Mouse (Mus musculus) 3134 (cell line): ENCODE results near the gene Slc25a5.
"Not testable (repeated sequence)": the region's sequence is repeated elsewhere in the genome, so short reads cannot be mapped to it uniquely, and the experiment has no call there.

Experiments
- DNase-seq: peaks from one replicate; pipeline ENCODE4 v3.0.0-alpha.2; 2011; ENCODE audit warnings: low spot score; ENCODE audit not compliant: insufficient read length; ENCODE audit errors: extremely low read depth

Gene Slc25a5

DNA sequence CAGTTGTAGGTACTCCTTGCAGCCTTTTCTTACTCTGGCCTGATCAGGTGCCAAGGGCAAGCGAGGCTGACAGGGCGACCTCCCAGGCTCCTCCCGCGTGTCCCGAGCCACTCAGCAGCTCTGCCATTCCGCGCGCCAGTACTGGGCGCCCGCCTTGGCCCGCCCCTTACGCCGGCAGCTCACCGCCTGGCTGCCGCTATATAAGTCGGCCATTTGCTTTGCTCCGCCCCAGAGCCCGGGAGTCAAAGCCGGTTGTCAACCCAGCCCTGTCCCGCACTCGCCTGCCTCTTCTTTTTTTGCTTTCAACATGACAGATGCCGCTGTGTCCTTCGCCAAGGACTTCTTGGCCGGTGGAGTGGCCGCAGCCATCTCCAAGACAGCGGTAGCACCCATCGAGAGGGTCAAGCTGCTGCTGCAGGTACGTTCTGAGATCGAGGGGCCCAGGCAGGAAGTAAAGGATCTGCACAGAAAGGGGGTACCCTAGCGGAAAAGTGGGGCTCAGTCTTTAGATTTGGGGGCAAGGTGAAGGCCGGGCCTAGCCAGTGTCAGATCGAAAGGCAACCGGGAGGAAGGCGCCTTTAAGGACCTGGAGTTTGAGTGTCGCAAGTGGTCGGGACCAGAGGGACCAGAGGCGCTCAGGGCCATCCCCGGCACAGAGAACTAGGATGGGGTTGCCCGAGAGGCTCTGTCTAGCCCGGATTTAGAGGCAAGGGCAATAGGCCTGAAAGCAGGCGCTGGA lies at the start of gene Slc25a5:
Gene Slc25a5 (plus strand): TSS at position 228 of the 739 bp plus-strand sequence.
- peak; percentile 90 for DNase-seq

- DNase-seq = no peak
Observed at GRCm38 (mm10) chrX:36746789-36747188, 48.7 kb upstream of the Slc25a5 start.

- no peak for DNase-seq
Observed at GRCm38 (mm10) chrX:36748573-36748972, 46.9 kb upstream of the Slc25a5 start.

GRCm38 (mm10) chrX:36749281-36749785 lies 46.1 kb upstream of the Slc25a5 start:
- no peak for DNase-seq

DNA sequence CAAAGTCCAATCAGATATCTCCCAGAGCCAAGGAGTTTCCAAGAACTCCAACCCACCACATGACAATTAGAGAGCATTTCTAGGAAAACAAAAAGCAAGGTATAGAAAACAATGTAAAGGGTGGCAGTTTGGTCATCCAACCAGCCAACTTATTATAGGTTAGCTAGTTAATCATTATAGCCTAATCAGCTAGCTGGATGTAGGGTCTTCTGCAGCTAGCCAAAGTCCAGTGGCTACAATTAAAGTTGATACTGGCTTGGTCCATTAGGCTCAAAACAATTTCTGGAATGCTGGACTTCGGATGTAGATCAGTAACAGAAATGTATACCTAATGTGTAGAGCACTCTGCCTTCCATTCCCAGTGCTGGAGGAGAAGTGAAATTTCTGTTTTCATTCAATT lies 44.9 kb upstream of the Slc25a5 start:
- no peak for DNase-seq

- no peak for DNase-seq
Observed at GRCm38 (mm10) chrX:36752586-36752985, 42.9 kb upstream of the Slc25a5 start.

- DNase-seq = no peak
Observed at GRCm38 (mm10) chrX:36757796-36758472, 37.5 kb upstream of the Slc25a5 start.

DNA sequence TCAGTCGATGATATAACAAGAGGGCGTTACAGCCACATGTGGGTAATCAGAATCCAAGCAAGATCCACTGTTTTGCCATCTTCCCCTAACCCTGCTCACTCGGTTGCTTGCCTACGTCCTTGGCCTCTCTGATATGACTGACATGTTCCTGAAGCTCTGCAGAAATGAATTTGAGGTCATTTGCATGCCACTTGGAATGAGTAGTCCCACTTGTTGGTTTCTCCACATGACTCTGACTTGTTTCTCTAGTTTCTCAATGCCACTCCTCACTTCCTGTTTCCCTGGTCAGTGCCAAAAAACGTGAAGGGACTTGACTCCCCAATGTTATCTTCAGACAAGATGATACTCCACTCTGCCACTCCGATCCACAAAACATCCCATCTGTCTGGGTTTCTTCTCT lies 36.9 kb upstream of the Slc25a5 start:
- DNase-seq = no peak

DNA sequence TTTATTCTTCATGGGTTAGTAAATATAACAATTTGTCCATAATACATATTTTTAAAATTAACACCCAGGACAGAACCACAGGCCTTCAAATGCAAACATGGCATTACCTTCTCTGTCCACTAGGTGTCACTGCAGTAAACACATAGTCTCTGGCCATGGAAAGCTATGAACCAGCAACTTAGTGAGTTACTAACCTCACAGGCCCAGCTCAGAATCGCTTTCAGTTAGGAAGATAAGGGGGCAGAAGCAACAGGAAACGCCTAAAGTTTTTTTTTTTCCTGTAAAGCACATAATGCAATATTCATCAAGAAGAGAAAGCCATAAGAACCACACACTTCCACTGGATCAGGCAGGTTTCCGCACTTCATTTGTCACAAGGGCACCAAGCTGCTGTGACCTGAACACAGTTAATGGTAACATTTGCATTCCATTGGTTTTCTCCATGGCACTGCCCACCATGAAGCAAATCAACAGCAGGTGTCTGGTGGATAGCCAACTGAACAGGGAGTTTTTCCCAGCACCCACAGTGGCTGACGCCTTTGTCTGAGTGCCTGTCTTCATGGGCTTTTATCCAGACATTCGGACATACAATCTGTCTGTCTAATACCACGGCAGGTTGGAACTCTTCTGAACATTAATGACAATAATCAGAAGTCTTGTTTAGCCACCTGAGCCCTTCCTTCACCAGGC lies 34.4 kb upstream of the Slc25a5 start:
- DNase-seq = no peak

DNA sequence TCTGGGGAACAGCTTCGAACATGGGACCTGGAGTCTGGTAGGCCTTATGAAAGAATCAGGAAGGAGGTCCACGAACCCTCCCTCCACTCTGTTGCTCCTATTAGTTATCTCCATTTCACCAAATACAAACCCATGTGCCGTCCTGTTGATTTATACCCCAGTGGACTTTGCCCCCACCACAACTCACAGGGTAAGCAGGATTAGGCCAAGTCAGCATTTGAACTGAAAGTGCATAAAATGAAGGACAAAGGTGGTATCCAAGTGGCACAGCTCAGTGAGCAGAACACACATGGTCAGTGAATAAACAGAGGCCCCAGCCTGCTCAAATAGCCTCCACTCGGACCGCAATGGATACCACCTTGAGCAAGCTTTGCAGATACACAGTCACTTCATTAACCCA lies 33.2 kb upstream of the Slc25a5 start:
- no peak for DNase-seq

DNA sequence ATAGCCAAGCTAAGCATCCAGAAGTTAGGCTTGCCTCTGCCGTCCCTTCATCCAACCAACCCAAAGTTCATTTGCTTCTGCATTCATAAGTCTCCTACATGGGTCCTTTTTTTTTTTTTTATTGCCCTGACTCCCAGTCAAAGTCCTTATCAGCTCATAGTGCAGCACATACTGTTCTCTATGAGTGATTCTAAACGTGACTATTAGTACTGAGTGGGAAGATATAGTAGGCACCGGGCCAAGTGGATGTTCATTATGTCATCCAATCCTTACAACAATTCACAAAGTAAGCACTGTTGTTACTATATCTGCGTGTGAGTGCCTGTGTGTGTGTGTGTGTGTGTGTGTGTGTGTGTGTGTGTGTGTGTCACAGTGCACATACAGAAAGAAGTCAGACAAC lies 32.6 kb upstream of the Slc25a5 start:
- DNase-seq = no peak

GRCm38 (mm10) chrX:36763298-36763933 lies 32.0 kb upstream of the Slc25a5 start:
- DNase-seq = no peak

DNA sequence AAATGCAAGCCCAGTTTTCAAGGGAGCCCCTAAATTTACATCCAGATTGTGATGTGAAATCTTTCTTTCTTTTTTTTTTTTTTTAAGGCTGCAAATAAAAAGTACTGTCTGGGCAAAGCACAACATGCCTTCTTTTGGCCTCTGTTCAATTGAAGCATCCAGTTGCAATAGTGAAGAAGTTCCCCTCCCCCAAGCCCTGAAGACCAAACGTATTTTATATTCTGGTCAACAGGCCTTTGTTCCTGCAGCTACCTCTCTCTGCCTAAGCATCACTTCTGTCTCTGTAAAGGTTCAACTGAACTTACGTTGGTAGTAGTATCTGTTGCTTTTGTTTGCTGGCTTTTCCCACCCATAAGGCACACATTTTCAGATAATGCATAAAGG lies 31.5 kb upstream of the Slc25a5 start:
- no peak for DNase-seq

DNA sequence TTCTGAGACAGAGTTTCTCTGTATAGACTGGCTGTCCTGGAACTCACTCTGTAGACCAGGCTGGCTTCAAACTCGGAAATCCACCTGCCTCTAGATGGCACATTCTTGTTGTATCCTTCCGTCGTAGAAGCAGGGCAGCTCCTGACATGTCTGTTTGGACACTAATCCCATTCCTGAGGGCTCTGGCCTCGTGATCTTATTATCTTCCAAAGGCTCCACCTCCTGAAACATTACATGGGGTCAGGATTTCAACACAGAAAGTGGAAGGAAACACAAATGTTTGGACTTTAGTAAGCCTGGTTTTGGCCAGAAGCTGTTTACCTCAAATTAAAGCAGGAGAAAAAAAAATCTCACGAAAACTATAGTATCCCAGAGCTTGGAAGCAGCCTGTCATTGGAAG lies 28.1 kb upstream of the Slc25a5 start:
- DNase-seq = no peak

DNA sequence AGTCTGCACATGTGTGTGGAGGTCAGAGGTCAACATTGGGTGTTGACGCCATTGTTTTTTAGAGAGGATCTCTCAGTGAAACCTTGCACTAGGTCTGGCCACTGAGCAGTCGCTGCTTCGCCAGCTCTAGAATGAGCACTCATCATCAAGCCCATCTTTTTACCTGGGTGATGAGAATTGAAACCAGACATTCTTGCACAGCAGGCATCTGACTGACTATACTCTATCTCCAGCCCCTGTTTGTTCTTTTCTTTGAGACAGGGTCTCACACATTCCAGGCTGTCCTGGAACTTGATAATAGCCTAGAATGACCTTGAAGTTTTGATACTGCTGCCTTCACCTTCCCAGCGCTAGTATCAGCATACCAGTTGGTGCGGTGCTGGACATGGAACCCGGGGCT lies 22.9 kb upstream of the Slc25a5 start:
- DNase-seq = no peak

DNA sequence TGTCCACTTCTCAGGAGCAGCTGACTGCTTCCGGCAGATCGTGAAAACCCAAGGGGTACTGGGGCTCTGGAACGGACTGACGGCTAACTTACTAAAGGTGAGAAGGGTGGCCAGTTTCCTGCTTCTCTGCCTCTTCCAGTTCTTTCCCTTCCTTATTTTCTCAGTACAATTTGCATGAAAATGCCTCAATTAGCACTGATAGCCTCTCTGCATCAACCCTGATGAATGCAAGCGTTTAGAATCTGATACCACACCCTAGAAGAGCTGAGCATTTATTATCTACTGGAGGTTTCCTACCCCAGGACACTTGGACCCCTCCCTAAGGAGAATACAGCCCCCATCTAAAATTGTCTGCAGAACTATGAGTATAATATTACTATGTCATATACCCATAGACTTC lies 19.9 kb upstream of the Slc25a5 start:
- no peak for DNase-seq

- DNase-seq = no peak
Observed at GRCm38 (mm10) chrX:36777694-36778093, 17.8 kb upstream of the Slc25a5 start.

DNA sequence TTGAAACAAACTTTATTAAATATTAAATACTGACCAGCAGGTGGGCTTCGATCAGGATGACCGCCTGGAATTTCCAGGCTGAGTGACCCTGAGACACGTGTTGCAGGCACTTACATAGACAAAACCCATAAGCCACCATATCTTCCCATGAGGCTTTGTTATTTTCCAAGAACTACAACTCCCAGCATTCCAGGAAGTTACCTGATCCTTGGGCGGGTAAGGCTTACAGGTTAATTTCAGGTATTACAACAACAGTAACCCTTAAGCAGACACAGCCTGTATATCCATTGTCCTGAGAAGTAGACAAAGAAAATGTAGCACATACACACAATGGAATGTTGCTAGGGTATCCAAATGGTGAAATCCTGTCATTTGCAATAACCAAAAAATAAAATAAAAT lies 6.1 kb upstream of the Slc25a5 start:
- no peak for DNase-seq

DNA sequence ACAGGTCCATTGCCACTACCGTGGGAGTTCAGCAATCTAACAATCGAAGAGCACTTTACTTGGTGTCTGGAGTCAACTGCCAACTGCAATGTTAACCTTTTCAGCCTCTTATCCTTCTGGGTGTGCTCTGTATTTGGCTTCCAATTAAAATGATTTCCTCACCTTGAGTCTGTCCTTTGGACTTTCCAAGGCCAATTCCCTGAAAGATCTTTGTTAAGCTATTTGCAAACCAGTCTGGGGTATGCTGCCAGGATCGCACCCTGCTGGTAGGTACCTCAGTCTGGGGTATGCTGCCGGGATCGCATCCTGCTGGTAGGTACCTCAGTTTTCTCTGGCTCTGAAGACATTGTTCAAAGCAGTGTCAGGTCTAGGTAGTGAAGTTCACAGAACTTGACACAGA lies 880 bp upstream of the Slc25a5 start:
- no peak for DNase-seq

- DNase-seq = peak; percentile 91
Observed at GRCm38 (mm10) chrX:36796163-36796581, 721 bp downstream of the Slc25a5 start.

- DNase-seq = not testable (repeated sequence)
Observed at GRCm38 (mm10) chrX:36796734-36797133, 1.3 kb downstream of the Slc25a5 start.
